Mouse (Mus musculus) hindbrain, embryonic 10.5 days (tissue): ENCODE data around the gene Tubg1. TPM values are rescaled to one million over a fixed set of nuclear protein-coding genes. Genes with fewer than 3 reads are reported as not detected.
"Not testable (repeated sequence)": the region's sequence is repeated elsewhere in the genome, so short reads cannot be mapped to it uniquely, and the experiment has no call there.

Experiments
- DNase-seq: peaks from one replicate; pipeline ENCODE4 v3.0.0-alpha.2; 2017; ENCODE audit warnings: low spot score
- H3K27ac ChIP-seq: fragments of 300-500 bp; sonication (generic); 2 replicates; pipeline ENCODE4 v1.5.1; 2016; ENCODE audit warnings: mild to moderate bottlenecking, moderate library complexity
- H3K27me3 ChIP-seq: fragments of 300-500 bp; sonication (generic); 2 replicates; pipeline ENCODE4 v1.6.1; 2016; ENCODE audit warnings: mild to moderate bottlenecking; ENCODE audit not compliant: poor library complexity, insufficient read depth, severe bottlenecking
- H3K36me3 ChIP-seq: fragments of 300-500 bp; sonication (generic); 2 replicates; pipeline ENCODE4 v1.6.1; 2016; ENCODE audit warnings: mild to moderate bottlenecking, moderate library complexity
- H3K4me1 ChIP-seq: fragments of 300-500 bp; sonication (generic); replicated peaks from 2 replicates; pipeline ENCODE4 v1.6.1; 2016; ENCODE audit warnings: mild to moderate bottlenecking
- H3K4me3 ChIP-seq: fragments of 300-500 bp; sonication (generic); 2 replicates; pipeline ENCODE4 v1.5.1; 2016; ENCODE audit warnings: mild to moderate bottlenecking, moderate library complexity
- H3K9me3 ChIP-seq: fragments of 300-500 bp; sonication (generic); 2 replicates; pipeline ENCODE4 v1.6.1; 2016; ENCODE audit warnings: mild to moderate bottlenecking, moderate library complexity
- WGBS: fragments of 180-500 bp; shearing (Covaris S2); methylation state at CpG from one replicate; pipeline ENCODE4 v1.1.7; 2016; 5-methylcytosine and 5-hydroxymethylcytosine counted together
- polyA plus RNA-seq: library from polyadenylated mRNA; unstranded; fragments of >200 nt; fragmentation: Nextera tagmentation; extraction: Ambion mirVana; gene quantifications from 2 replicates; pipeline ENCODE4 v1.2.1, GENCODE M21; 2016

Gene Tubg1
- polyA plus RNA-seq, 1 experiment from 2014 or later: 141 TPM

DNA sequence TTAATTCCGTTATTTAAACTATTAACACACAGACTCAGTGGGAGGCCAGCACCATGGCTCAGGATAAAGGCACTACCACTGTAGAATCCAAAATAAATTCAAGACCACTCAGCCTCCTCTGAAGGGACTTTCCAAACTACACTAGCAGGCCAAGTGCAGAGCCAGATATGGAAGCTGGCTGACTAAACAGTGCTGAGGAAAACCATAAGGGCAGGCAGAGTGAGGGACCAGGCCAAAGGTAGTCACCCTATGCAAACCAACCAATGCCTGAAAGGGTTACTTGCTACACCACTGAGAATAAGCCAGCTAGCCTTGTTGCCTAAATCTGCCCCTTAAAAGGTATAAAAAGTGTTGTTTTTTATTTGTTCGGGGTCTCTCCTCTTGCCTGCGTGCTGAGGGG is 7.6 kb upstream of the Tubg1 start:
- 0 out of 2 replicates have a peak, but pooled peaks cover 3% of the 10 kb centered on the region for H3K9me3 ChIP-seq
- H3K36me3 ChIP-seq: peaks cover 40% of the 10 kb centered on the region
- WGBS: 89% methylated on average over 3 of the region's 3 CpGs
- no peak overlapping the region for H3K4me3 ChIP-seq
- no peak for DNase-seq
- peaks cover 11% of the 10 kb centered on the region for H3K4me1 ChIP-seq
- no peaks in the 10 kb centered on the region for H3K27me3 ChIP-seq
- no peak overlapping the region for H3K27ac ChIP-seq

GRCm38 (mm10) chr11:101115564-101115963 is 4.2 kb upstream of the Tubg1 start:
- Histone ChIP-seq H3K27ac (peak overlapping the region; percentile 53; the same call in 1 of the 2 replicates), H3K9me3 (0 out of 2 replicates have a peak, but pooled peaks cover 3% of the 10 kb centered on the region), H3K36me3 (peaks cover 35% of the 10 kb centered on the region), H3K27me3 (no peaks in the 10 kb centered on the region), H3K4me1 (peaks cover 34% of the 10 kb centered on the region), H3K4me3 (no peak overlapping the region)
- no peak for DNase-seq
- 72% methylated on average over 2 of the region's 2 CpGs for WGBS

DNA sequence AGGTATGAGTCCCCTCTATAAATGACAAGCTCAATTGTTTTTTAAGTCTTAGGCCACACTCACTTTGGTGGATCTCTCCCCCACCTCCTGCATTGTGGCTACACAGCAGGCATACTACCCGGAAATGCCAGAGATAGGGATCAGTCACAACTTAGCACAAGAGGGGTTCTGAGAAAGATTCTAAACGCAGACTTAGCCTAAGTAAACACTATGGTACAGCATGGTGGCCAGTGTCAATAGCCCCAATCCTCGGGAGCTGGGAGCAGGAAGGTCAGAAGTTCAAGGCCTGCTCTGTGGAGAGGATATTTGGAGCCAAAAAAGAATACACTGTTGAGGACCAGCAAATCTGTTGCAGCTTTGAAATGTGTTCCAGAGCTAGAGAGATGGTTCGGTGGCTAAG is 1.6 kb upstream of the Tubg1 start:
- 48% methylated on average over 4 of the region's 4 CpGs for WGBS
- H3K4me1 ChIP-seq: peaks cover 44% of the 10 kb centered on the region

GRCm38 (mm10) chr11:101119131-101119760 is 492 bp upstream of the Tubg1 start:
- Histone ChIP-seq H3K4me1 (peaks cover 44% of the 10 kb centered on the region), H3K27ac (peak overlapping the region; percentile 95), H3K9me3 (no peaks in the 10 kb centered on the region), H3K4me3 (peak overlapping the region; percentile 95), H3K36me3 (peaks cover 47% of the 10 kb centered on the region), H3K27me3 (no peaks in the 10 kb centered on the region)
- DNase-seq: no peak
- under 1% methylated on average over 39 of the region's 39 CpGs for WGBS

More for the DNA sequence above, 1.6 kb upstream of the Tubg1 start:
- DNase-seq: no peak
- 0 out of 2 replicates have a peak overlapping the region, but pooled peaks have one; percentile 95 for H3K27ac ChIP-seq
- H3K36me3 ChIP-seq: peaks cover 47% of the 10 kb centered on the region
- H3K4me3 ChIP-seq: peak overlapping the region; percentile 95
- 0 out of 2 replicates have a peak, but pooled peaks cover 3% of the 10 kb centered on the region for H3K9me3 ChIP-seq
- no peaks in the 10 kb centered on the region for H3K27me3 ChIP-seq

DNA sequence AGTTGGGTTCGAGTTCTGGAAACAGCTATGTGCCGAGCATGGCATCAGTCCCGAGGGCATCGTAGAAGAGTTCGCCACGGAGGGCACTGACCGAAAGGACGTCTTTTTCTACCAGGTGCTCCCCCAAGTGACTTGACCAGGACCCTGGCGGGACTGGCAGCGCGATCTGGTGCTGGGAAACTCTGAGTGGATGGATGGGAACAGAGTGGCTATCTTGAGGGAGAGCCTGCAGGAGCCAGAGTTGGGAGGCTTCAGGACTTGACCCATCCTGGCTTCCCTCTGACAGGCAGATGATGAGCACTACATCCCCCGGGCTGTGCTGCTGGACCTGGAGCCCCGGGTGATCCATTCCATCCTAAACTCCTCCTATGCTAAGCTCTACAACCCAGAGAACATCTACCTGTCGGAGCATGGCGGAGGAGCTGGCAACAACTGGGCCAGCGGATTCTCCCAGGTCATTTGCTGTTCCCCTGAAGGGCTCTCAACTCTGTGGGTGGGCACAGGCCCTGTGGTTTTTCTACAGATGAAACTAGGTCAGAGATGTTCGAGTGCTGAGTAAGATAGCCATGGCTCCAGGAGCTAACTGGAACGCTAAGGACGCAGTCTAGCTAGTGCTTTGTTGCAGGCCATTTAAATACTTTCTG is 929 bp downstream of the Tubg1 start:
- peaks cover 38% of the 10 kb centered on the region for H3K4me1 ChIP-seq
- no peaks in the 10 kb centered on the region for H3K27me3 ChIP-seq
- no peaks in the 10 kb centered on the region for H3K9me3 ChIP-seq
- 29% methylated on average over 19 of the region's 19 CpGs for WGBS
- no peak for DNase-seq
- H3K4me3 ChIP-seq: peak overlapping the region; percentile 95
- H3K36me3 ChIP-seq: peaks cover 58% of the 10 kb centered on the region
- peak overlapping the region; percentile 95 for H3K27ac ChIP-seq

GRCm38 (mm10) chr11:101124494-101124893 is 4.8 kb downstream of the Tubg1 start:
- 98% methylated on average over 8 of the region's 8 CpGs for WGBS
- H3K9me3 ChIP-seq: peaks cover 15% of the 10 kb centered on the region
- H3K36me3 ChIP-seq: peaks cover 62% of the 10 kb centered on the region
- peaks cover 16% of the 10 kb centered on the region for H3K4me1 ChIP-seq
- H3K4me3 ChIP-seq, H3K27ac ChIP-seq, H3K27me3 ChIP-seq, DNase-seq: not testable (repeated sequence)

DNA sequence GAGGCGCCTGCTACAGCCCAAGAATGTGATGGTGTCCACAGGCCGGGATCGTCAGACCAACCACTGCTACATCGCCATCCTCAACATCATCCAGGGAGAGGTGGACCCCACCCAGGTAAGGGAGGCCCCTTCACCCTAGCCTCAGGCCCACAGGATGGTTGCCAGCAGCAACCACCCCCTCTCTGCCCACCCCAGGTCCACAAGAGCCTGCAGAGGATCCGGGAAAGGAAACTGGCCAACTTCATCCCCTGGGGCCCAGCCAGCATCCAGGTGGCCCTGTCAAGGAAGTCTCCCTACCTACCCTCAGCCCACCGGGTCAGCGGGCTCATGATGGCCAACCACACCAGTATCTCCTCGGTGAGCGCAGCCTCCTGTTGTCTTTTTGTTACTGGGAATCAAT is 5.3 kb downstream of the Tubg1 start:
- H3K4me3 ChIP-seq, H3K27me3 ChIP-seq, H3K27ac ChIP-seq, DNase-seq: not testable (repeated sequence)
- peaks cover 62% of the 10 kb centered on the region for H3K36me3 ChIP-seq
- peaks cover 15% of the 10 kb centered on the region for H3K9me3 ChIP-seq
- WGBS: 97% methylated on average over 9 of the region's 9 CpGs
- peaks cover 17% of the 10 kb centered on the region for H3K4me1 ChIP-seq

- no peak for DNase-seq
- Histone ChIP-seq H3K36me3 (peaks cover 53% of the 10 kb centered on the region), H3K4me3 (no peak overlapping the region), H3K4me1 (peaks cover 3% of the 10 kb centered on the region; the same call in 1 of the 2 replicates), H3K9me3 (peaks cover 18% of the 10 kb centered on the region), H3K27me3 (no peaks in the 10 kb centered on the region), H3K27ac (no peak overlapping the region)
- 100% methylated on average over 1 of the region's 1 CpGs for WGBS
Observed at GRCm38 (mm10) chr11:101127075-101127474, 7.3 kb downstream of the Tubg1 start.

GRCm38 (mm10) chr11:101128996-101129577 is 9.3 kb downstream of the Tubg1 start:
- Histone ChIP-seq H3K36me3 (peaks cover 33% of the 10 kb centered on the region), H3K4me3 (no peak overlapping the region), H3K9me3 (peaks cover 18% of the 10 kb centered on the region), H3K27me3 (no peaks in the 10 kb centered on the region), H3K27ac (no peak overlapping the region), H3K4me1 (peaks cover 3% of the 10 kb centered on the region; the same call in 1 of the 2 replicates)
- no peak for DNase-seq
- WGBS: 87% methylated on average over 11 of the region's 11 CpGs

DNA sequence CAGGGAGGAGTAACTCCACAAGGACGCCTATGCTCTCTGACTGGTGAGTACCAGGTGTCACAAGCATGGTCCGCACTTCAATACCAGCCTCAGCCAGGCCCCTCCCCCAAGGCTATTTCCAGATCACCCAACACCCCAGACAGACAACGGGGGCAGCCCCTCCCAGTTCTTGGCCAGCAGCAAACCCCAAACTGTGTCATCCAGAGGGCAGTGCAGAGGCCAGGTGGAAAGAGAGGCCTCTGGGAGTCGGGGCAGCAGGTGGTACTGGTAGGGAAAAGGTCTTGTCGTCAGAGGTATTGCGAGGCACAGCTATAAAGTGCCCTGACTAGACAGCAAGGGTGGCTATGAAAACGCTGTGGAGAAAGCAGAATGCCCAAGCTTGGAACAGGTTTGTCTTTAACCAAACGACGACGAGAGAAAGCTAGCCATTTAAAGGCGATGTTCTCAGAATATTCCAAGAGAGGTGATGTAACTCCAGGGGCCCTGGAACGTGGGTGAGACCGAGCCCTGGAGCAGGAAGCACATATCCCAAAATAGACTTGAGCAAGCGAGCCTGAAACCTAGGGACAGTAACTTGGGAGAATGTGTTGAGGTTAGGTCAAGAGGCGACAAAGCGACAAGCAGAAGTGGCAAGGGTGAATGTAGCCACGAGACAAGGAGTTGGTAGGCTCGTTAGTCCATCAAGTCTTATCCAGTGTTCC is 10.5 kb downstream of the Tubg1 start:
- Histone ChIP-seq H3K4me1 (peaks cover 3% of the 10 kb centered on the region; the same call in 1 of the 2 replicates), H3K36me3 (peaks cover 23% of the 10 kb centered on the region), H3K27me3 (no peaks in the 10 kb centered on the region), H3K4me3 (no peak overlapping the region), H3K9me3 (peaks cover 18% of the 10 kb centered on the region), H3K27ac (no peak overlapping the region)
- no peak for DNase-seq
- 55% methylated on average over 18 of the region's 18 CpGs for WGBS

- 90% methylated on average over 2 of the region's 2 CpGs for WGBS
- peaks cover 15% of the 10 kb centered on the region for H3K9me3 ChIP-seq
- no peak overlapping the region for H3K4me3 ChIP-seq
- no peak for DNase-seq
- H3K27ac ChIP-seq: no peak overlapping the region
- peaks cover 13% of the 10 kb centered on the region for H3K36me3 ChIP-seq
- peaks cover 3% of the 10 kb centered on the region; the same call in 1 of the 2 replicates for H3K4me1 ChIP-seq
- no peaks in the 10 kb centered on the region for H3K27me3 ChIP-seq
Observed at GRCm38 (mm10) chr11:101131187-101131586, 11.4 kb downstream of the Tubg1 start.

DNA sequence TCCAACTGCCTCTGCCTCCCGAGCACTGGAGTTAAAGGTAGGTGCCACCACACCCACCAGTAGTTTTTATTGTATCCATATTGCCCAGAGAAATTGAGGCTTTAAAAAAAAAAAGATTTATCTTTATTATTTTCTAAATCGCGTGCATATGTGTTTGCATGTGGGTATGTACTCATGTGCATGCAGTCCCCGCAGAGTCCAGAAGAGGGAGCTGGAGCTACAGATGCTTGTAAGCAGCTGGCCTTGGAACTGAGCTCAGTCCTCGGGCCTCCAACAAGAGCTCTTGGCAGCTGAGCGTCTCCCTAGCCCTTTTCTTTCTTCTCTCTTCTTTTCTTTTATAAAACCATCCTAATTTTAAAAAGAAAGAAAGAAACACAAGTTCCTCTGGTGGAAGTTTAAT is 12.0 kb downstream of the Tubg1 start:
- DNase-seq: peak; percentile 37
- no peak overlapping the region for H3K4me3 ChIP-seq
- peaks cover 8% of the 10 kb centered on the region for H3K36me3 ChIP-seq
- peaks cover 3% of the 10 kb centered on the region; the same call in 1 of the 2 replicates for H3K4me1 ChIP-seq
- no peaks in the 10 kb centered on the region for H3K27me3 ChIP-seq
- 89% methylated on average over 6 of the region's 6 CpGs for WGBS
- H3K9me3 ChIP-seq: peaks cover 10% of the 10 kb centered on the region
- H3K27ac ChIP-seq: no peak overlapping the region
